Mouse (Mus musculus) adrenal gland, postnatal 4 days (tissue): ENCODE data around the gene Hdac7. TPM values are rescaled to one million over a fixed set of nuclear protein-coding genes. Genes with fewer than 3 reads are reported as not detected.

Experiments
- DNase-seq, 2 experiments: peaks; one replicate each; pipeline ENCODE4 v3.0.0; 2021 to 2022; ENCODE audit warnings: low spot score in 2 of 2, mixed read lengths in 2 of 2
- total RNA-seq, 2 experiments: library from RNA; stranded (reverse); gene quantifications; 2 replicates each; pipeline ENCODE4 v1.2.3; 2021

Hdac7 gene
- total RNA-seq, 2 experiments from 2014 or later, result 116 to 120 TPM

DNA sequence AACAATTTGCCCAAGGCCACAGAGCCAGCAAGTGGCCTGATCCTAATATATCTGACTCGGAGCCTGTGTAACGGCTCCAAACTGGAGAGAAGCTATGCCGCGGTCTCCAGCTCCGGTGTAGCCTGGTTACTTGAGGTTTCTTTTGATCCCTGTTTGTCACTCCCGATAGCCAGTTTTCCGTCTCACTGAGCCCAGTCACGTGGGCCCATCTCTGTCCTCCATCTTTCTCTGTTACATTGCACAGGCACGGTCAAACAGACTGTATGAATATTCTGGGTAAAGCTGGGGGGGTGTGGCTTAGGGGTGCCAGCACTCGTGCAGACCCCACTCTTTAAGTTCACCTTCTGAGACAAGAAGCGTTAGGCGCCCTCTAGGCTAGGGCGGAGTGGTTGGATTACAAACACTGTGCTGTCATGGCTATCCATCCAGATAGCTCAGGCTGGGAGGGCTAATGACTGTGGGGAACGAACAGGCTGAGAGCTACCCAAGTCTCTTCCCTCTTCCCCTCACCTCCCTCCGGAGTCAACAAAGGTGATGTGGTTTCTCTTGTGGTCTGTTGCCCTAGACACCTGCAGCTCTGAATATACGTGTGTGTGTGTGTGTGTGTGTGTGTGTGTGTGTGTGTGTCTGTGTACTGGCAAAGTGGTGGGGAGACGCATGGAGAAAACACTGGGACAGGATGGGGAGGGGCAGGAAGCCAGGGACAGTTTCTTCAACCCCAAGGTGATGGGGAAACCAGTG, 8.0 kb downstream of the Hdac7 start:
- DNase-seq, result no peak

GRCm38 (mm10) chr15:97832764-97833479, 11.4 kb downstream of the Hdac7 start:
- no peak for DNase-seq

GRCm38 (mm10) chr15:97831987-97832640, 12.2 kb downstream of the Hdac7 start:
- DNase-seq, result no peak

GRCm38 (mm10) chr15:97831242-97831986, 12.9 kb downstream of the Hdac7 start:
- no peak for DNase-seq

GRCm38 (mm10) chr15:97830788-97831241, 13.5 kb downstream of the Hdac7 start:
- DNase-seq, result no peak

- no peak for DNase-seq
Observed at GRCm38 (mm10) chr15:97830253-97830787, 14.0 kb downstream of the Hdac7 start.

DNA sequence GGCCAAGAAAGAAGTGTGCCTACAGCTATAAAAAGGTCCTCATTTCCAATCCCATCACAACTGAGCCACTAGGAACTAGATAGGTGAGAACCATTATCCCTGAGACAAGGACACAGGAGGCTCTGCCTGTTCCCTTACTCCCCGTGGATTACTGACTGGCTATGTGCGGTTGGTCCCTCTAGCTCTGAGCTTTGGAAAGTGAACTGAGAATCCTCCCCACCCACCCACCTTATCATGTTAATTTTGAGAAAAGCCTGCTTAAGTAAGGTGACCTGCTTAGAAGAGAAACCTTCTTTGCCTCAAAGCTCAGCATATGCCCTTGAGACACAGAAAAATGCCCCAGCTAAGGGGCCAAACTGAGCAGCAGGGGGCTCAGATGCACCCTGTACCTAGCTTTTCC, 14.9 kb downstream of the Hdac7 start:
- no peak for DNase-seq

DNA sequence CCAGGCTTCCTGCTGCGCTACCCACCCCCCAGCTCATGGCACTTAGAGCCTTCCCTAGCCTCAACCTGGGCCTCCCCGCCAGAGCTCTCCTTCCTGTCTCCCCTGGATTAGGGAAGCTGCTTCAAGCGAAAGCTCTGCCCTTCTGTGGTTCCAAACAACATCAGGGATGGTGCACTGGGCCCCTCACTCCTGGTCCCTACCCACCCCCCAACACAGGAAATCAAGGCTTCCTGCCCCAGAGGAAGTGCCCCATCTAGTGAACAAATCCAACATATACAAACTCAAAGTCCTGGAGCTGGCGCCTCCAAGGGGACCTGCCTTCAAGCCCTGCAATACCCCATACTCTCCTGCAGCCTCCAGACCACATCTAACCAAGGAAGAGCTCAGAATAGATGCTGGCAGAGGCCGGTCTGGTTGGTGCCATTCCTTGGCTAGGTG, 15.4 kb downstream of the Hdac7 start:
- DNase-seq, result no peak

DNA sequence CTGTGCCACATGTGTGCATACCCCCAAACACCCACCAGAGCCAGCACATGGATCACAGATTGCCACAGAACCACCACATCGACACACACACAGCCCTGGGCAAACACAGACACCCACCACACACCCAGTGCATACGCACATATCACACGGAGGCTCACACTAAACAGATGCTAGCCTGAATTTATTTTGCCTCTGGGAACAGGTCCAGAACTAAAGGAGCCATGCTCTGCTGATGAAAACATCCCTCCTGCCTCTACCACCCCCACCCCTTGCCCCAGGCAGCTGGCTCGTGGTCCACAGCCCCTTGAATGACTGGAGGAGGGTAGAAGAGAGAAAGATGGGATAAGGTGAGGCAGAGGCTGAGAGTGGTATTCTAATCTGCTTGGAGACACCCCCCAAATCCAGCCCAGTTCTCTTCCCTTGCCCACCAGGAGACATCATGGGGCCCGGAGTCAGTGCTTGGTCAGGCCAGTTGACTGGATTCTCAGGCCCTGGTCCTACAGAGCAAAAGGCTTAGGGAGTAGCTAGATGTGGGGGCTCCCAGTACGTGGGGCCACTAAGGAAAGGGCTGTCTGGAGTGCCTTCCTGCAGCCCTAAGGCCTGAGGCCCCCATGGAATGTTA, 16.0 kb downstream of the Hdac7 start:
- no peak for DNase-seq

GRCm38 (mm10) chr15:97827401-97827800, 16.9 kb downstream of the Hdac7 start:
- no peak for DNase-seq

GRCm38 (mm10) chr15:97826588-97827261, 17.6 kb downstream of the Hdac7 start:
- no peak for DNase-seq

- DNase-seq, result no peak
Observed at GRCm38 (mm10) chr15:97825941-97826587, 18.2 kb downstream of the Hdac7 start.

GRCm38 (mm10) chr15:97825071-97825940, 19.0 kb downstream of the Hdac7 start:
- DNase-seq, result peak; percentile 74 to 83

GRCm38 (mm10) chr15:97824042-97824441, 20.3 kb downstream of the Hdac7 start:
- no peak for DNase-seq

DNA sequence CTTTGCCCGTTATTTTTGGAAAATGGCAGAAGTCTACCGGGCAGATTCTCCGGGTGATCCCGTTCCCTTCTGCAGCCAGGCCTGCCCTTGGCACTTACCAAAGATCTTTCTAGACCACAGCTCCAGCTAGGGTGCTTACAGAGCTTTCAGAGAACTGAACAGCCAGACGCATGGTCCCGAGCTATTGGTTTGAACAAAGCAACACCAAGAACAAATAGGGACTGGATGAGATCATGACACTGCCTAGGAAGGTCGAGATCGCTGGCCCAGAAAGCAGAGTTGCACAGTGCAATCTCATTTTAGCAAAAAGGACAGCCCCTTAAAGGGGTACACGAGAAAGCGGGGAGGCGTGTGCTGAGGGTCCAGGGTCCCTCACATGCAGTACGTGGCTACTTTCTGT, 20.8 kb downstream of the Hdac7 start:
- DNase-seq, result no peak

DNA sequence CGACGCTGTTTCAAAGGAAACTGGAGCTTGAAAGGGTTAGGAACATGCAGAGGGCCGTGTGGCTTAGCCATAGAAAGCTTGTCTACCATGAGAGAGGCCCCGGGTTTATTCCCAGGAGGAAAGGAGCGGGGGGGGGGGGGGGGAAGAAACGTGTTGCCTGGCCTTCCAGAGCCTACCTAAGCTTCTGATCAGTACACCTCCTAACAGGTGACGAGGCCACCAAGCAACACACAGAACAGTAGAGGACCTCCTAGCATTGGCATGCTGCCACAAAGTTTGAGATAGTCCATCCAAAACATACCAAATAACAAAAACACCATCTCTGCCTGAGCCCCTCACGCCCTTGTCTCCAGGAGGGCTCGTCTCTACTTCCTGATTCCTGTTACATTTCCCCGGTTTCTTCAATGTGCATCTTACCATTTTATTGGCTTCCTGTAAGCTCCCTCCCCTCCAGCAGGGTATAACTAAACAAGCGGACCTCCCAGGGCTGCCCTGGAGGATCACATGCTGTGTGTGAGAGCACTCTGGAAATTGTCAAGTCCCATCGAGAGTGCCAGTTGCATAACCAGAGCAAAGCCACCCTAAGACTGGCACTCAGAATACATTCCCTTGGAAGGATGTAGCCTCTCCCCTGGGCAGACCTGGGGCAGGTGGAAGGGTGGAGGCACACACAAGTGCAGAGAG, 21.6 kb downstream of the Hdac7 start:
- no peak for DNase-seq

DNA sequence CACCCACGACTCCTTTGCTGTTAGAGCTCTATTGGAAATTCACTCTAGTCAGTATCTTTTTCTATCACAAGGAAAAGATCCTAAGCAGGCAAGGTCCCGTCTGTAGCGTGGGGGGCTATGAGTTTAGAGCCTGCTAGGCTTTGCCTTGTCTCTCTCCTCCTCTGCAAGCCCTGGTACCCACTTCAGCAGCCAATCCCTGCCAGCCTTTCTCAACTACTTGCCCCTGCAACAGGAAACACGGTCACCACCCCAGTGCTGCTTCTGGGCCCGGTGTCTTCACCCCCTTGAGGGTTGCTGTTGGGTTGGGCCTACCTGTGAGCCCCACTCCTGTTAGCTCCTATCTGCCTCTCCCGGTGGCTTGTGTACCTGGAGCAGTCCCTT, 22.3 kb downstream of the Hdac7 start:
- DNase-seq, result no peak
